Mouse (Mus musculus) ovary, postnatal 14 days (tissue): ENCODE data around the gene Glud1.
"Not testable (repeated sequence)": the region's sequence is repeated elsewhere in the genome, so short reads cannot be mapped to it uniquely, and the experiment has no call there.

Experiments
- DNase-seq: peaks from one replicate; pipeline ENCODE4 v3.0.0; 2022; ENCODE audit warnings: low spot score

Glud1 gene

GRCm38 (mm10) chr14:34312339-34313048, 2.0 kb downstream of the Glud1 start:
- no peak for DNase-seq

GRCm38 (mm10) chr14:34313612-34314011, 3.1 kb downstream of the Glud1 start:
- DNase-seq = no peak

GRCm38 (mm10) chr14:34314383-34314782, 3.9 kb downstream of the Glud1 start:
- not testable (repeated sequence) for DNase-seq

GRCm38 (mm10) chr14:34314796-34315195, 4.3 kb downstream of the Glud1 start:
- DNase-seq = no peak

- DNase-seq = no peak
Observed at GRCm38 (mm10) chr14:34316346-34316745, 5.8 kb downstream of the Glud1 start.

- DNase-seq = no peak
Observed at GRCm38 (mm10) chr14:34317431-34317830, 6.9 kb downstream of the Glud1 start.

GRCm38 (mm10) chr14:34318113-34318512, 7.6 kb downstream of the Glud1 start:
- no peak for DNase-seq

- no peak for DNase-seq
Observed at GRCm38 (mm10) chr14:34323576-34324085, 13.1 kb downstream of the Glud1 start.

- no peak for DNase-seq
Observed at GRCm38 (mm10) chr14:34326606-34327005, 16.1 kb downstream of the Glud1 start.

GRCm38 (mm10) chr14:34327618-34328017, 17.1 kb downstream of the Glud1 start:
- no peak for DNase-seq

- DNase-seq = no peak
Observed at GRCm38 (mm10) chr14:34330657-34331158, 20.2 kb downstream of the Glud1 start.

- no peak for DNase-seq
Observed at GRCm38 (mm10) chr14:34331886-34332285, 21.4 kb downstream of the Glud1 start.

GRCm38 (mm10) chr14:34332476-34332875, 21.9 kb downstream of the Glud1 start:
- DNase-seq = no peak

- no peak for DNase-seq
Observed at GRCm38 (mm10) chr14:34339446-34339845, 28.9 kb downstream of the Glud1 start.

- no peak for DNase-seq
Observed at GRCm38 (mm10) chr14:34341993-34342392, 31.5 kb downstream of the Glud1 start.

GRCm38 (mm10) chr14:34343078-34343477, 32.6 kb downstream of the Glud1 start:
- no peak for DNase-seq

GRCm38 (mm10) chr14:34344361-34344760, 33.8 kb downstream of the Glud1 start:
- DNase-seq = no peak

GRCm38 (mm10) chr14:34345771-34346566, 35.4 kb downstream of the Glud1 start:
- DNase-seq = no peak

GRCm38 (mm10) chr14:34347084-34347483, 36.6 kb downstream of the Glud1 start:
- DNase-seq = no peak

- no peak for DNase-seq
Observed at GRCm38 (mm10) chr14:34348301-34348700, 37.8 kb downstream of the Glud1 start.

- DNase-seq = no peak
Observed at GRCm38 (mm10) chr14:34349007-34349406, 38.5 kb downstream of the Glud1 start.

- DNase-seq = no peak
Observed at GRCm38 (mm10) chr14:34351660-34352059, 41.1 kb downstream of the Glud1 start.

- DNase-seq = no peak
Observed at GRCm38 (mm10) chr14:34352523-34352922, 42.0 kb downstream of the Glud1 start.
